Comparison of ENCODE assay signal across 9 mouse cellular contexts in the genomic region with DNA sequence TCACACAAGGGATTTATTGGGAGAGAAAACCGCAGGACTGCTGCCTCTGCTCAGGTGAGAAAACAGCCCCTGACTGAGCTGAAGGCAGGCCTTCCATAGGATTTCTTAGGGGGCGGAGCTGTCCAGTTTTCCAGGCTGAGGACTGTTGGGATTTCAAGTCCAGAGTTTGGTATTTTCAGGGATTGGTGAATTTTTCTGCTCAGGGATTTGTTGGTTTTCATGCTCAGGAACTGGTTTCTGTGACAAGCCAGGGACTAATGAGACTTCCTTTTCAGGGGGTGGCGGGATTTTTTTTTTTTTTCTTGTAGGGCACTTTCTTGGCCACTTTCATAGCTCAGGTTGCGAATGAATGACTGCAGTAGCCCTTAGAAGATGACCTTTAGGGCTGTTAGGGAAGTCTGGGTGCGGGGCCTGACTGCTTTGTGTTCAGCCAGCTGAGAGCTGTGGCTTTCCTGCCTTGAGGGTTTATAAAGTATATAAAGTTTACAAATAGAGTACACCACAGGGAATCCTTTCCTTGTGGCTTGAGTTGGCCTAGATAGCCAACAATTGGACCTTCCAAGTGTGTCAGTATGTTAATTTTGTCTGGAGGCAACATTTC. TPM values are rescaled to one million over a fixed set of nuclear protein-coding genes. Genes with fewer than 3 reads are reported as not detected.
A peak's percentile ranks its signal among the peaks of the same experiment; 100 is the strongest.
DNase-seq lines count a peak whose midpoint lies in the region; ATAC-seq and TF ChIP-seq lines count a peak whose summit lies in the region.
"Had no signal": no experiment of that assay in that cellular context is flagged by ENCODE, and none has a peak within 500 bp of the region (broad histone marks: within the 10 kb centered on the region; RNA-seq: fewer than 3 reads in every experiment).

No protein-coding gene starts in this region.

- peak overlapping the region; percentile 55 for H3K27ac ChIP-seq in liver, embryonic 11.5 days (ENCODE audit: low read depth, low read length)
- H3K27ac ChIP-seq in neural tube, embryonic 11.5 days (ENCODE audit: low read depth, low read length), result peak overlapping the region; percentile 45; the same call in 1 of the 2 replicates
- H3K27ac ChIP-seq in cerebellum, adult 2 months (ENCODE audit: insufficient read depth, low read length), result no peak overlapping the region

- ATAC-seq in liver, embryonic 11.5 days (replicated peaks; ENCODE audit: low FRiP score), result no peak
- no peak for ATAC-seq in neural tube, embryonic 11.5 days (ENCODE audit: insufficient read depth, low FRiP score, low TSS enrichment)

- no peak for TF ChIP-seq CTCF in cerebellum, adult 2 months (IDR thresholded peaks at IDR 0.05; ENCODE audit: borderline replicate concordance, insufficient read depth, low read depth, low read length)

- peak overlapping the region; percentile 9; the same call in 1 of the 2 replicates for H3K9ac ChIP-seq in liver, embryonic 11.5 days (ENCODE audit: low read depth, low read length)
- H3K9ac ChIP-seq in neural tube, embryonic 11.5 days (ENCODE audit: low read length), result peak overlapping the region; percentile 41; the same call in 1 of the 2 replicates

- DNase-seq in liver, embryonic 11.5 days (ENCODE audit: low spot score), result no peak
- DNase-seq in liver, result no peak
- DNase-seq in embryo, embryonic 11.5 days (ENCODE audit: low read depth, low spot score), result peak; percentile 7
- peak; percentile 20 for DNase-seq in induced T-regulatory cell, adult 2 months (ENCODE audit: low read depth)
- no peak for DNase-seq in neural tube, embryonic 11.5 days (ENCODE audit: low spot score)
- no peak for DNase-seq in spleen, adult 18-20 months
- DNase-seq in cerebellum, adult 2 months, result no peak
- DNase-seq in urinary bladder, postnatal 25 days (ENCODE audit: low spot score), result no peak
- DNase-seq: adrenal gland, postnatal 10 days had no signal

- H3K9me3 ChIP-seq in liver, embryonic 11.5 days (ENCODE audit: control insufficient read depth, low read length), result no peaks in the 10 kb centered on the region
- no peaks in the 10 kb centered on the region for H3K9me3 ChIP-seq in neural tube, embryonic 11.5 days (ENCODE audit: control insufficient read depth, low read length)

- no peaks in the 10 kb centered on the region for H3K27me3 ChIP-seq in liver, embryonic 11.5 days (replicated peaks; ENCODE audit: control insufficient read depth, insufficient read depth, low read length)
- no peaks in the 10 kb centered on the region for H3K27me3 ChIP-seq in neural tube, embryonic 11.5 days (ENCODE audit: control insufficient read depth, insufficient read depth, low read length)
- H3K27me3 ChIP-seq in cerebellum, adult 2 months (ENCODE audit: control insufficient read depth, insufficient read depth, low read length), result no peaks in the 10 kb centered on the region

- WGBS in liver, embryonic 11.5 days, result 68% methylated on average over 5 of the region's 5 CpGs
- 39% methylated on average over 5 of the region's 5 CpGs for WGBS in neural tube, embryonic 11.5 days
- 87% methylated on average over 5 of the region's 5 CpGs for WGBS in cerebellum, adult 2 months

- H3K36me3 ChIP-seq in liver, embryonic 11.5 days (ENCODE audit: control insufficient read depth, insufficient read depth, low read length), result no peaks in the 10 kb centered on the region
- H3K36me3 ChIP-seq in neural tube, embryonic 11.5 days (ENCODE audit: control insufficient read depth, insufficient read depth, low read length), result no peaks in the 10 kb centered on the region

- H3K4me3 ChIP-seq in liver, embryonic 11.5 days (ENCODE audit: low read depth, low read length), result no peak overlapping the region
- H3K4me3 ChIP-seq in neural tube, embryonic 11.5 days (ENCODE audit: low read depth, low read length), result no peak overlapping the region
- H3K4me3 ChIP-seq in cerebellum, adult 2 months (replicated peaks; ENCODE audit: insufficient read depth, low read depth, low read length), result no peak overlapping the region

- TF ChIP-seq POLR2A in cerebellum, adult 2 months (IDR thresholded peaks at IDR 0.05; ENCODE audit: borderline replicate concordance, insufficient read depth, low read length), result no peak

- H3K4me2 ChIP-seq in liver, embryonic 11.5 days, result peak overlapping the region; percentile 40
- peak overlapping the region; percentile 53 for H3K4me2 ChIP-seq in neural tube, embryonic 11.5 days (ENCODE audit: low read depth)

- peaks cover 5% of the 10 kb centered on the region; the same call in 1 of the 2 replicates for H3K4me1 ChIP-seq in liver, embryonic 11.5 days (replicated peaks; ENCODE audit: control insufficient read depth, insufficient read depth, low read length)
- peaks cover 7% of the 10 kb centered on the region for H3K4me1 ChIP-seq in neural tube, embryonic 11.5 days (ENCODE audit: control insufficient read depth, insufficient read depth, low read length)
- H3K4me1 ChIP-seq in cerebellum, adult 2 months (ENCODE audit: control insufficient read depth, insufficient read depth, low read length), result no peaks in the 10 kb centered on the region; the same call in 1 of the 2 replicates

RNA-seq across cellular contexts. Expression of gene Zc3h6, which starts 1.6 kb away (rescaled TPM):
- 0.84 and 1.3 TPM in 2 replicates for polyA plus RNA-seq in liver, embryonic 11.5 days (2014; fragmentation: Nextera tagmentation; extraction: Ambion mirVana)
- 1.5 and 1.6 TPM in 2 replicates for polyA plus RNA-seq in neural tube, embryonic 11.5 days (2014; fragmentation: Nextera tagmentation; extraction: Ambion mirVana)
- polyA plus RNA-seq in cerebellum, adult 2 months (2012; rRNA removed), result 7.8 and 9.4 TPM in 2 replicates

RNA-seq across cellular contexts. Expression of gene Gm10762, which starts 1.9 kb away (rescaled TPM):
- 7.5 and 8.7 TPM in 2 replicates for polyA plus RNA-seq in liver, embryonic 11.5 days (2014; fragmentation: Nextera tagmentation; extraction: Ambion mirVana)
- 15.8 and 17.9 TPM in 2 replicates for polyA plus RNA-seq in neural tube, embryonic 11.5 days (2014; fragmentation: Nextera tagmentation; extraction: Ambion mirVana)
- 4.4 and 4.9 TPM in 2 replicates for polyA plus RNA-seq in cerebellum, adult 2 months (2012; rRNA removed)

RNA-seq across cellular contexts. Expression of gene Zc3h8, which starts 21.7 kb away (rescaled TPM):
- polyA plus RNA-seq in liver, embryonic 11.5 days (2014; fragmentation: Nextera tagmentation; extraction: Ambion mirVana), result 9.2 and 11.9 TPM in 2 replicates
- 9.1 and 9.9 TPM in 2 replicates for polyA plus RNA-seq in neural tube, embryonic 11.5 days (2014; fragmentation: Nextera tagmentation; extraction: Ambion mirVana)
- 6.5 and 7.3 TPM in 2 replicates for polyA plus RNA-seq in cerebellum, adult 2 months (2012; rRNA removed)

Comparison
In these comparisons a context has a peak if more than half of its experiments do, and no peak if none do; other contexts are left out.
1. DNase-seq: peak in embryo, embryonic 11.5 days (single experiment) and induced T-regulatory cell, adult 2 months (single experiment); none in liver, embryonic 11.5 days (single experiment), liver (single experiment), neural tube, embryonic 11.5 days (single experiment), spleen, adult 18-20 months (0 of 2), cerebellum, adult 2 months (0 of 2) and urinary bladder, postnatal 25 days (single experiment).